Mouse (Mus musculus) heart, embryonic 10.5 days (tissue): Measurements from ENCODE around the gene Etl4. TPM values are rescaled to one million over a fixed set of nuclear protein-coding genes. Genes with fewer than 3 reads are reported as not detected.

ENCODE experiments used
- DNase-seq: peaks from one replicate; pipeline ENCODE4 v3.0.0-alpha.2; 2017; ENCODE audit warnings: low spot score
- H3K27ac ChIP-seq: fragments of 300-500 bp; sonication (generic); 2 replicates; pipeline ENCODE4 v1.5.1; 2016; ENCODE audit warnings: mild to moderate bottlenecking
- H3K27me3 ChIP-seq: fragments of 300-500 bp; sonication (generic); 2 replicates; pipeline ENCODE4 v1.6.1; 2016; ENCODE audit warnings: mild to moderate bottlenecking; ENCODE audit not compliant: poor library complexity, insufficient read depth, severe bottlenecking
- H3K36me3 ChIP-seq: fragments of 300-500 bp; sonication (generic); 2 replicates; pipeline ENCODE4 v1.6.1; 2016; ENCODE audit warnings: mild to moderate bottlenecking, moderate library complexity
- H3K4me1 ChIP-seq: fragments of 300-500 bp; sonication (generic); 2 replicates; pipeline ENCODE4 v1.6.1; 2016; ENCODE audit warnings: mild to moderate bottlenecking
- H3K4me3 ChIP-seq: fragments of 300-500 bp; sonication (generic); 2 replicates; pipeline ENCODE4 v1.5.1; 2016; ENCODE audit warnings: mild to moderate bottlenecking, moderate library complexity
- H3K9me3 ChIP-seq: fragments of 300-500 bp; sonication (generic); 2 replicates; pipeline ENCODE4 v1.6.1; 2016; ENCODE audit warnings: mild to moderate bottlenecking, moderate library complexity
- WGBS: fragments of 180-500 bp; shearing (Covaris S2); methylation state at CpG from one replicate; pipeline ENCODE4 v1.1.7; 2016; 5-methylcytosine and 5-hydroxymethylcytosine counted together
- polyA plus RNA-seq: library from polyadenylated mRNA; unstranded; fragments of >200 nt; fragmentation: Nextera tagmentation; extraction: Ambion mirVana; gene quantifications from 2 replicates; pipeline ENCODE4 v1.2.1, GENCODE M21; 2016

Etl4 gene
- polyA plus RNA-seq, 1 experiment from 2014 or later: 18.7 TPM

- no peak for DNase-seq
- Histone ChIP-seq H3K27me3 (no peaks in the 10 kb centered on the region), H3K4me3 (no peak overlapping the region), H3K27ac (no peak overlapping the region), H3K36me3 (no peaks in the 10 kb centered on the region), H3K4me1 (peaks cover 18% of the 10 kb centered on the region), H3K9me3 (no peaks in the 10 kb centered on the region)
- 31% methylated on average over 1 of the region's 1 CpGs for WGBS
Observed at GRCm38 (mm10) chr2:20549996-20550395, 640.4 kb downstream of the Etl4 start.

DNA sequence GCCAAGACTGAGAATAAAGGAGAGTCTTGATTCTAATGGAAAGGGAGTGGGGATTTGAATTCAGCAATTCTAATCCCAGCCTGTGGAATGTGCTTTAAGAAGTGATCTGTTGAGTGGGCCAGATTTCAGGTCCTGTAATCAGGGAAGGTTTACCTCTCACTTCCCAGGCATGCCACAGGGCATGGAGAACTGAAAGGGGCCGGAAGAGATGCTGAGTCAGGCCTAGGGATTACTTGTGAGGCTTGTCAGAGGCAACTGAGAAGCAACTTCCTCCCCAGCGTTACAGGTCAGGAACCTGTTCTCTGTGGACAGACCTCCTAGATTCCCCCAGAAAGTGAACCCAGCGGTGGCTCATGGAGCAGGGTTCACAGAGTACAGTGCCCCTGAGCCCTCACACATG, 646.1 kb downstream of the Etl4 start:
- 43% methylated on average over 3 of the region's 3 CpGs for WGBS
- H3K4me3 ChIP-seq: no peak overlapping the region
- H3K27ac ChIP-seq: no peak overlapping the region
- no peaks in the 10 kb centered on the region for H3K36me3 ChIP-seq
- DNase-seq: no peak
- no peaks in the 10 kb centered on the region for H3K27me3 ChIP-seq
- H3K9me3 ChIP-seq: no peaks in the 10 kb centered on the region
- H3K4me1 ChIP-seq: peaks cover 19% of the 10 kb centered on the region

GRCm38 (mm10) chr2:20559083-20559482, 649.5 kb downstream of the Etl4 start:
- no peak overlapping the region for H3K4me3 ChIP-seq
- no peak for DNase-seq
- WGBS: 70% methylated on average over 5 of the region's 5 CpGs
- peaks cover 36% of the 10 kb centered on the region for H3K4me1 ChIP-seq
- no peaks in the 10 kb centered on the region for H3K36me3 ChIP-seq
- no peaks in the 10 kb centered on the region for H3K27me3 ChIP-seq
- no peaks in the 10 kb centered on the region for H3K9me3 ChIP-seq
- H3K27ac ChIP-seq: no peak overlapping the region

GRCm38 (mm10) chr2:20559723-20560122, 650.1 kb downstream of the Etl4 start:
- 60% methylated on average over 2 of the region's 2 CpGs for WGBS
- DNase-seq: no peak
- Histone ChIP-seq H3K27me3 (no peaks in the 10 kb centered on the region), H3K27ac (no peak overlapping the region), H3K4me1 (peaks cover 40% of the 10 kb centered on the region), H3K9me3 (no peaks in the 10 kb centered on the region), H3K4me3 (no peak overlapping the region), H3K36me3 (no peaks in the 10 kb centered on the region)

DNA sequence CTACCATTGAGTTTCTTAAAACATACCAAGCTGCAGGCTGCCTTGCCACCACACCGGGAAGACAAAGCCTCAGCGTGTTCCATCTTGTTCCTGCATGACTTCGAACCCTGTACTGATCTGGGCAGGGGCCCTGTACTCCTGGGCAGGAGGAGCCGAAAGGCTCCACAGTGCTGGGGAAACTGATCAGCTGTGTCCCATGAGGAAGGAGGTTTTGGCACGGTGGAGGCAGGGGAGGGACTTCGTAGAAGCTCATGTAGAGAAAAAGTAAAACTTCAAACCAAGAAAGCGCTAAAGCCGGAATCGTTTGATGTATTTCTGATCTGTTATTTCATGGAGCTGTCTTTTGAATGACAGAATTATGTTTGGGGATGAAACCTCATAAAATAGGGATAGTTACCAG, 651.0 kb downstream of the Etl4 start:
- no peaks in the 10 kb centered on the region for H3K36me3 ChIP-seq
- H3K9me3 ChIP-seq: no peaks in the 10 kb centered on the region
- no peak overlapping the region for H3K27ac ChIP-seq
- no peak overlapping the region for H3K4me3 ChIP-seq
- H3K4me1 ChIP-seq: peaks cover 43% of the 10 kb centered on the region
- DNase-seq: no peak
- H3K27me3 ChIP-seq: no peaks in the 10 kb centered on the region
- WGBS: 93% methylated on average over 9 of the region's 9 CpGs

- WGBS: 21% methylated on average over 6 of the region's 6 CpGs
Observed at GRCm38 (mm10) chr2:20563036-20563435, 653.5 kb downstream of the Etl4 start.

DNA sequence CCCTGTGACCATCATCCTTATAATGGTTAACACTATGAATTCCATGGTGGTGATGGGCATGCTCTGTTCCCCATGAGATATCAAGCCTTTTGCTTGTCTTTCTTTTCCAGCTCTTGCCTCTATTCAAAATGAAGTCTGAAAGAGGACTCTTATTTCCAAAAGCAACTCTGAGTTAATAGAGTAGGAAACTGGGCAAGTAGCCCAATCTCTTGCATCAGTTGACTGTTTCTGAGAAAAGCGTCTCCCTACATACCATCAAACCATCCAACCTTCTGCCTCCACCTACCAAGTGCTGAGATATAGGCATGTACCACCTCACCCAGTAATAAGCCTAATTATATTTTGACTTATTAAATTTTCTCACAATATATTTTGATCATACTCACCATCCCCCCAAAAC, 658.9 kb downstream of the Etl4 start:
- Histone ChIP-seq H3K27ac (no peak overlapping the region), H3K9me3 (no peaks in the 10 kb centered on the region), H3K4me1 (peaks cover 12% of the 10 kb centered on the region), H3K27me3 (no peaks in the 10 kb centered on the region), H3K4me3 (no peak overlapping the region), H3K36me3 (no peaks in the 10 kb centered on the region)
- DNase-seq: no peak
- 97% methylated on average over 1 of the region's 1 CpGs for WGBS

More at GRCm38 (mm10) chr2:20563036-20563435, 653.5 kb downstream of the Etl4 start:
- H3K36me3 ChIP-seq: no peaks in the 10 kb centered on the region
- no peaks in the 10 kb centered on the region for H3K9me3 ChIP-seq
- H3K4me3 ChIP-seq: no peak overlapping the region
- peak; percentile 73 for DNase-seq
- peaks cover 39% of the 10 kb centered on the region for H3K4me1 ChIP-seq
- H3K27ac ChIP-seq: peak overlapping the region; percentile 56
- no peaks in the 10 kb centered on the region for H3K27me3 ChIP-seq

GRCm38 (mm10) chr2:20571940-20572339, 662.4 kb downstream of the Etl4 start:
- no peak overlapping the region for H3K27ac ChIP-seq
- DNase-seq: peak; percentile 30
- no peaks in the 10 kb centered on the region for H3K4me1 ChIP-seq
- H3K27me3 ChIP-seq: no peaks in the 10 kb centered on the region
- H3K36me3 ChIP-seq: no peaks in the 10 kb centered on the region
- WGBS: 73% methylated on average over 1 of the region's 1 CpGs
- no peak overlapping the region for H3K4me3 ChIP-seq
- H3K9me3 ChIP-seq: no peaks in the 10 kb centered on the region

GRCm38 (mm10) chr2:20580331-20580730, 670.8 kb downstream of the Etl4 start:
- 39% methylated on average over 3 of the region's 3 CpGs for WGBS
- Histone ChIP-seq H3K36me3 (no peaks in the 10 kb centered on the region), H3K9me3 (no peaks in the 10 kb centered on the region), H3K4me1 (peaks cover 14% of the 10 kb centered on the region), H3K4me3 (no peak overlapping the region), H3K27me3 (no peaks in the 10 kb centered on the region), H3K27ac (no peak overlapping the region; the same call in 1 of the 2 replicates)
- peak; percentile 53 for DNase-seq

- Histone ChIP-seq H3K27me3 (no peaks in the 10 kb centered on the region), H3K9me3 (no peaks in the 10 kb centered on the region), H3K27ac (no peak overlapping the region), H3K4me1 (peaks cover 14% of the 10 kb centered on the region), H3K4me3 (no peak overlapping the region), H3K36me3 (0 out of 2 replicates have a peak, but pooled peaks cover 4% of the 10 kb centered on the region)
- DNase-seq: no peak
Observed at GRCm38 (mm10) chr2:20583032-20583431, 673.5 kb downstream of the Etl4 start.

DNA sequence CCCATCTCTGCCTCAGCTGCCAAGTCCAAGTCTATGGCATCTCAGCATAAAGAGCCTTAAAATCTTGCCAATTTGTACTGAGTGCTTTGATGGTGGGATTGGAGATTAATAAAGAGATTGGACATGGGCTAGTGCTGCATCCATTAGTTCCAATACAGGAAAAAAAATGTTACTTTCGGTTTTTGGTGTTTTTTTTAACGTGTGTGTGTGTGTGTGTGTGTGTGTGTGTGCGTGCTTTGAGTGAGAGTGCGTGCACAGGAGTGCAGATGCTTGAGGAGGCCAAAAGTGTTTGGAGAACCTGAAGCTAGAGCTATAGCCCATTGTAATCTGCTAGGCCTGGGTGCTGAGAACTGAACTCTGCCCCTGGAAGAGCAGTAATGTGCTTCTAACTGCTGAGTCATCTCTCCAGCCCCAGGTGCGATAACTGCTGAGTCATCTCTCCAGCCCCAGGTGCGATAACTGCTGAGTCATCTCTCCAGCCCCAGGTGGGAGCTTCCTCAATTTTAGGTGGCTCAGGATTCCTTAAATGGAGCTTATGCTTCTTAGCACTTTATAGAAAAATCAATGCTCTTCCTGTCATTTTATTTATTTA, 674.1 kb downstream of the Etl4 start:
- WGBS: 87% methylated on average over 6 of the region's 6 CpGs
- H3K36me3 ChIP-seq: 0 out of 2 replicates have a peak, but pooled peaks cover 4% of the 10 kb centered on the region

GRCm38 (mm10) chr2:20587913-20588312, 678.3 kb downstream of the Etl4 start:
- no peak overlapping the region for H3K4me3 ChIP-seq
- 91% methylated on average over 2 of the region's 2 CpGs for WGBS
- DNase-seq: no peak
- 0 out of 2 replicates have a peak, but pooled peaks cover 4% of the 10 kb centered on the region for H3K36me3 ChIP-seq
- H3K4me1 ChIP-seq: peaks cover 2% of the 10 kb centered on the region
- 0 out of 2 replicates have a peak, but pooled peaks cover 2% of the 10 kb centered on the region for H3K9me3 ChIP-seq
- no peak overlapping the region for H3K27ac ChIP-seq
- H3K27me3 ChIP-seq: no peaks in the 10 kb centered on the region

More for the DNA sequence above, 674.1 kb downstream of the Etl4 start:
- no peak overlapping the region for H3K27ac ChIP-seq
- no peak overlapping the region for H3K4me3 ChIP-seq
- no peak for DNase-seq
- H3K9me3 ChIP-seq: no peaks in the 10 kb centered on the region
- peaks cover 14% of the 10 kb centered on the region for H3K4me1 ChIP-seq
- no peaks in the 10 kb centered on the region for H3K27me3 ChIP-seq

- H3K4me1 ChIP-seq: peaks cover 9% of the 10 kb centered on the region
- no peak overlapping the region for H3K4me3 ChIP-seq
- H3K36me3 ChIP-seq: 0 out of 2 replicates have a peak, but pooled peaks cover 4% of the 10 kb centered on the region
- no peak overlapping the region for H3K27ac ChIP-seq
- 0 out of 2 replicates have a peak, but pooled peaks cover 2% of the 10 kb centered on the region for H3K9me3 ChIP-seq
- H3K27me3 ChIP-seq: no peaks in the 10 kb centered on the region
- no peak for DNase-seq
Observed at GRCm38 (mm10) chr2:20588631-20589030, 679.1 kb downstream of the Etl4 start.

DNA sequence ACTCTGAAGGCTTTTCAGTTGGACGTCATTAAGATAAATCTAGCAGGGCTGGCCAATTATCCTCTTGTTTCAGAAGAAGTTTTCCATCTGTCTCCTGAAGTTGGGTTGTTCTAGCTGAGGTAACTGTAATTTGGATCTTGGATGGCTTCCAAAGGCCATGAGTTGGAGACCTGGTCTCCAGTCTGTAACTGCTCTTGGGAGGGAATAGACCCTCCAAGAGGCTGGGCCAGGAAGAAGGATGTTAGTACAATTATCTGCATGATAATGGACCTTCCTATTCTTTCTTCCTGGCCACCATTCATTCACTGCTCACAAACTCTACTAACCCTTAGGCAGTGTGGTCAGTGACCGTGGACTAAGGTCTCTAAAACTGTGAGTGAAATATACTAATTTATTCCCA, 684.5 kb downstream of the Etl4 start:
- 67% methylated on average over 2 of the region's 2 CpGs for WGBS

More for the DNA sequence above, 684.5 kb downstream of the Etl4 start:
- 0 out of 2 replicates have a peak, but pooled peaks cover 2% of the 10 kb centered on the region for H3K9me3 ChIP-seq
- H3K4me3 ChIP-seq: no peak overlapping the region
- no peaks in the 10 kb centered on the region for H3K36me3 ChIP-seq
- peaks cover 9% of the 10 kb centered on the region for H3K4me1 ChIP-seq
- no peak overlapping the region for H3K27ac ChIP-seq
- DNase-seq: no peak
- no peaks in the 10 kb centered on the region for H3K27me3 ChIP-seq
